Mouse (Mus musculus): Measurements from ENCODE around the gene Zbtb5. TPM values are rescaled to one million over a fixed set of nuclear protein-coding genes. Genes with fewer than 3 reads are reported as not detected.
A peak's percentile ranks its signal among the peaks of the same experiment; 100 is the strongest.

The Zbtb5 gene
- polyA plus RNA-seq, 1 experiment = 0.11 TPM

- no peak overlapping the region for H3K4me3 ChIP-seq (replicated peaks)
- H3K27me3 ChIP-seq (ENCODE audit: control insufficient read depth) = no peaks in the 10 kb centered on the region
- H3K36me3 ChIP-seq (ENCODE audit: control insufficient read depth) = peaks cover 65% of the 10 kb centered on the region
- no peaks in the 10 kb centered on the region for H3K4me1 ChIP-seq (ENCODE audit: control insufficient read depth)
- TF ChIP-seq TAL1 (IDR thresholded peaks at IDR 0.05; ENCODE audit: low read length) (no peak), GATA1 (IDR thresholded peaks at IDR 0.05; ENCODE audit: low read length) (no peak)
- no peaks in the 10 kb centered on the region for H3K9me3 ChIP-seq (ENCODE audit: control insufficient read depth, low read length)
Measured at GRCm38 (mm10) chr4:45037455-45038410, 25.5 kb upstream of the Zbtb5 start.

- peaks cover 71% of the 10 kb centered on the region for H3K36me3 ChIP-seq (ENCODE audit: control insufficient read depth)
Measured at GRCm38 (mm10) chr4:45036571-45036970, 24.4 kb upstream of the Zbtb5 start.

GRCm38 (mm10) chr4:45036048-45036447 lies 23.8 kb upstream of the Zbtb5 start:
- TF ChIP-seq GATA1 (IDR thresholded peaks at IDR 0.05; ENCODE audit: low read length) = no peak
- TF ChIP-seq TAL1 (IDR thresholded peaks at IDR 0.05; ENCODE audit: low read length) = no peak
- Histone ChIP-seq H3K4me1 (ENCODE audit: control insufficient read depth) (no peaks in the 10 kb centered on the region), H3K27me3 (ENCODE audit: control insufficient read depth) (no peaks in the 10 kb centered on the region), H3K9me3 (ENCODE audit: control insufficient read depth, low read length) (no peaks in the 10 kb centered on the region), H3K36me3 (ENCODE audit: control insufficient read depth) (peaks cover 71% of the 10 kb centered on the region), H3K4me3 (replicated peaks) (no peak overlapping the region)

More at GRCm38 (mm10) chr4:45036571-45036970, 24.4 kb upstream of the Zbtb5 start:
- Histone ChIP-seq H3K9me3 (ENCODE audit: control insufficient read depth, low read length) (no peaks in the 10 kb centered on the region), H3K4me3 (replicated peaks) (no peak overlapping the region), H3K4me1 (ENCODE audit: control insufficient read depth) (no peaks in the 10 kb centered on the region), H3K27me3 (ENCODE audit: control insufficient read depth) (no peaks in the 10 kb centered on the region)
- TF ChIP-seq TAL1 (IDR thresholded peaks at IDR 0.05; ENCODE audit: low read length) = no peak
- TF ChIP-seq GATA1 (IDR thresholded peaks at IDR 0.05; ENCODE audit: low read length) = no peak

GRCm38 (mm10) chr4:45034693-45035628 lies 22.7 kb upstream of the Zbtb5 start:
- Histone ChIP-seq H3K36me3 (ENCODE audit: control insufficient read depth) (peaks cover 72% of the 10 kb centered on the region), H3K9me3 (ENCODE audit: control insufficient read depth, low read length) (no peaks in the 10 kb centered on the region), H3K4me3 (replicated peaks) (no peak overlapping the region), H3K27me3 (ENCODE audit: control insufficient read depth) (no peaks in the 10 kb centered on the region), H3K4me1 (ENCODE audit: control insufficient read depth) (no peaks in the 10 kb centered on the region)
- TF ChIP-seq GATA1 (IDR thresholded peaks at IDR 0.05; ENCODE audit: low read length) = no peak
- TF ChIP-seq TAL1 (IDR thresholded peaks at IDR 0.05; ENCODE audit: low read length) = no peak

- Histone ChIP-seq H3K4me1 (ENCODE audit: control insufficient read depth) (no peaks in the 10 kb centered on the region), H3K4me3 (replicated peaks) (no peak overlapping the region), H3K27me3 (ENCODE audit: control insufficient read depth) (no peaks in the 10 kb centered on the region), H3K9me3 (ENCODE audit: control insufficient read depth, low read length) (no peaks in the 10 kb centered on the region), H3K36me3 (ENCODE audit: control insufficient read depth) (peaks cover 90% of the 10 kb centered on the region)
- no peak for TF ChIP-seq TAL1 (IDR thresholded peaks at IDR 0.05; ENCODE audit: low read length)
- no peak for TF ChIP-seq GATA1 (IDR thresholded peaks at IDR 0.05; ENCODE audit: low read length)
Measured at GRCm38 (mm10) chr4:45032586-45032985, 20.4 kb upstream of the Zbtb5 start.

GRCm38 (mm10) chr4:45026459-45026858 lies 14.2 kb upstream of the Zbtb5 start:
- peaks cover 68% of the 10 kb centered on the region for H3K36me3 ChIP-seq (ENCODE audit: control insufficient read depth)
- no peaks in the 10 kb centered on the region for H3K9me3 ChIP-seq (ENCODE audit: control insufficient read depth, low read length)
- H3K4me3 ChIP-seq (replicated peaks) = no peak overlapping the region

GRCm38 (mm10) chr4:45019009-45019408 lies 6.8 kb upstream of the Zbtb5 start:
- Histone ChIP-seq H3K9me3 (ENCODE audit: control insufficient read depth, low read length) (no peaks in the 10 kb centered on the region), H3K27me3 (ENCODE audit: control insufficient read depth) (no peaks in the 10 kb centered on the region), H3K4me1 (ENCODE audit: control insufficient read depth) (peaks cover 41% of the 10 kb centered on the region), H3K36me3 (ENCODE audit: control insufficient read depth) (peaks cover 6% of the 10 kb centered on the region), H3K4me3 (replicated peaks) (peak overlapping the region; percentile 83)
- TF ChIP-seq GATA1 (IDR thresholded peaks at IDR 0.05; ENCODE audit: low read length) = no peak
- no peak for TF ChIP-seq TAL1 (IDR thresholded peaks at IDR 0.05; ENCODE audit: low read length)

More at GRCm38 (mm10) chr4:45026459-45026858, 14.2 kb upstream of the Zbtb5 start:
- no peaks in the 10 kb centered on the region for H3K27me3 ChIP-seq (ENCODE audit: control insufficient read depth)
- TF ChIP-seq GATA1 (IDR thresholded peaks at IDR 0.05; ENCODE audit: low read length) = no peak
- TF ChIP-seq TAL1 (IDR thresholded peaks at IDR 0.05; ENCODE audit: low read length) = no peak
- H3K4me1 ChIP-seq (ENCODE audit: control insufficient read depth) = no peaks in the 10 kb centered on the region

GRCm38 (mm10) chr4:45018452-45018980 lies 6.3 kb upstream of the Zbtb5 start, which contains the start of gene Polr1e:
Gene Polr1e (plus strand): TSS chr4:45018583.
- TF ChIP-seq TAL1 (IDR thresholded peaks at IDR 0.05; ENCODE audit: low read length) (no peak), GATA1 (IDR thresholded peaks at IDR 0.05; ENCODE audit: low read length) (no peak)
- Histone ChIP-seq H3K36me3 (ENCODE audit: control insufficient read depth) (peaks cover 3% of the 10 kb centered on the region; the same call in 1 of the 2 replicates), H3K27me3 (ENCODE audit: control insufficient read depth) (no peaks in the 10 kb centered on the region), H3K4me3 (replicated peaks) (peak within 1 kb of the TSS; percentile 83), H3K9me3 (ENCODE audit: control insufficient read depth, low read length) (no peaks in the 10 kb centered on the region), H3K4me1 (ENCODE audit: control insufficient read depth) (peaks cover 46% of the 10 kb centered on the region)

Data from erythroblast, embryonic 14.5 days (primary cell).